Mouse (Mus musculus): Measurements from ENCODE around the gene Samm50. TPM values are rescaled to one million over a fixed set of nuclear protein-coding genes. Genes with fewer than 3 reads are reported as not detected.

Gene Samm50
- total RNA-seq, 2 experiments from 2014 or later, result 240 to 293 TPM

Small RNAs within 50 kb of the gene (microRNA-seq; reads per million reads assigned to microRNA genes)
- gene Mir6392, result not detected

Other genes starting within 250 kb of the Samm50 start
- under 1 TPM in 1 of 2 experiments, not detected in 1; 0.67 TPM for gene Efcab6, start 126.9 kb upstream of the Samm50 start, total RNA-seq (2021)
- gene Sult4a1, start 86.5 kb upstream of the Samm50 start, total RNA-seq (2021), result 10 to 100 TPM in 1 of 2 experiments, 1 to 10 TPM in 1; 6.7 to 12.4 TPM
- under 1 TPM; 0.12 to 0.18 TPM for gene Pnpla5, start 69.1 kb upstream of the Samm50 start, total RNA-seq (2021)
- 10 to 100 TPM; 47.6 to 65.6 TPM for gene Pnpla3, start 24.4 kb upstream of the Samm50 start, total RNA-seq (2021)
- gene Parvb, start 39.8 kb downstream of the Samm50 start, total RNA-seq (2021), result 10 to 100 TPM; 33.2 to 42.1 TPM
- gene Parvg, start 131.8 kb downstream of the Samm50 start, total RNA-seq (2021), result 1 to 10 TPM; 3.6 to 4.4 TPM

All from adrenal gland, postnatal 10 days (tissue).